Mouse (Mus musculus): ENCODE measurements around the gene Sgcd.

- TF ChIP-seq MAX (IDR thresholded peaks at IDR 0.05; ENCODE audit: low read depth): no peak
- TF ChIP-seq POLR2A (IDR thresholded peaks at IDR 0.05; ENCODE audit: insufficient read length, low read depth): no peak
- no peak for TF ChIP-seq MYOG (IDR thresholded peaks at IDR 0.05; ENCODE audit: control insufficient read depth in 1 of 3, insufficient read depth in 1 of 3, insufficient read length in 2 of 3, low read depth in 2 of 3)
- no peak for TF ChIP-seq CEBPB (IDR thresholded peaks at IDR 0.05; ENCODE audit: insufficient read depth, poor library complexity, severe bottlenecking)
- TF ChIP-seq SRF (IDR thresholded peaks at IDR 0.05; ENCODE audit: control insufficient read depth, insufficient read length, low read depth): no peak
- TF ChIP-seq USF1 (IDR thresholded peaks at IDR 0.05; ENCODE audit: low read depth): no peak
- no peak for TF ChIP-seq E2F4 (IDR thresholded peaks at IDR 0.05; ENCODE audit: insufficient read depth)
- no peak for TF ChIP-seq POLR2AphosphoS2 (IDR thresholded peaks at IDR 0.05; ENCODE audit: insufficient read length, low read depth)
Observed at GRCm38 (mm10) chr11:47268556-47268955, 720.2 kb downstream of the Sgcd start.
